Mouse (Mus musculus) hindbrain, embryonic 10.5 days (tissue): ENCODE measurements at regions not wholly inside any gene's neighbourhood (a gene's known extent, or its start where the extent isn't known, plus 50 kb on each side); places are given as distances from the start of the nearest gene placed in this dataset.

ENCODE experiments used
- DNase-seq: peaks from one replicate; pipeline ENCODE4 v3.0.0-alpha.2; 2017; ENCODE audit warnings: low spot score
- H3K27ac ChIP-seq: fragments of 300-500 bp; sonication (generic); 2 replicates; pipeline ENCODE4 v1.5.1; 2016; ENCODE audit warnings: mild to moderate bottlenecking, moderate library complexity
- H3K27me3 ChIP-seq: fragments of 300-500 bp; sonication (generic); 2 replicates; pipeline ENCODE4 v1.6.1; 2016; ENCODE audit warnings: mild to moderate bottlenecking; ENCODE audit not compliant: poor library complexity, insufficient read depth, severe bottlenecking
- H3K36me3 ChIP-seq: fragments of 300-500 bp; sonication (generic); 2 replicates; pipeline ENCODE4 v1.6.1; 2016; ENCODE audit warnings: mild to moderate bottlenecking, moderate library complexity
- H3K4me1 ChIP-seq: fragments of 300-500 bp; sonication (generic); replicated peaks from 2 replicates; pipeline ENCODE4 v1.6.1; 2016; ENCODE audit warnings: mild to moderate bottlenecking
- H3K4me3 ChIP-seq: fragments of 300-500 bp; sonication (generic); 2 replicates; pipeline ENCODE4 v1.5.1; 2016; ENCODE audit warnings: mild to moderate bottlenecking, moderate library complexity
- H3K9me3 ChIP-seq: fragments of 300-500 bp; sonication (generic); 2 replicates; pipeline ENCODE4 v1.6.1; 2016; ENCODE audit warnings: mild to moderate bottlenecking, moderate library complexity
- WGBS: fragments of 180-500 bp; shearing (Covaris S2); methylation state at CpG from one replicate; pipeline ENCODE4 v1.1.7; 2016; 5-methylcytosine and 5-hydroxymethylcytosine counted together

GRCm38 (mm10) chr4:31576982-31577579, 386.8 kb upstream of the Map3k7 start:
- no peaks in the 10 kb centered on the region for H3K36me3 ChIP-seq
- 44% methylated on average over 4 of the region's 4 CpGs for WGBS
- no peak overlapping the region for H3K27ac ChIP-seq
- no peak for DNase-seq
- H3K27me3 ChIP-seq, result no peaks in the 10 kb centered on the region; the same call in 1 of the 2 replicates
- 0 out of 2 replicates have a peak, but pooled peaks cover 3% of the 10 kb centered on the region for H3K4me1 ChIP-seq
- H3K4me3 ChIP-seq, result no peak overlapping the region
- no peaks in the 10 kb centered on the region for H3K9me3 ChIP-seq

GRCm38 (mm10) chr4:31583495-31583894, 380.4 kb upstream of the Map3k7 start:
- no peaks in the 10 kb centered on the region for H3K4me1 ChIP-seq
- no peak overlapping the region for H3K27ac ChIP-seq
- H3K4me3 ChIP-seq, result no peak overlapping the region
- H3K9me3 ChIP-seq, result no peaks in the 10 kb centered on the region
- no peaks in the 10 kb centered on the region for H3K27me3 ChIP-seq
- WGBS, result 89% methylated on average over 2 of the region's 2 CpGs
- DNase-seq, result no peak
- H3K36me3 ChIP-seq, result no peaks in the 10 kb centered on the region

- no peak overlapping the region for H3K27ac ChIP-seq
- no peak overlapping the region for H3K4me3 ChIP-seq
- no peak for DNase-seq
- WGBS, result 92% methylated on average over 3 of the region's 3 CpGs
- no peaks in the 10 kb centered on the region for H3K9me3 ChIP-seq
- no peaks in the 10 kb centered on the region for H3K27me3 ChIP-seq
- no peaks in the 10 kb centered on the region for H3K4me1 ChIP-seq
- H3K36me3 ChIP-seq, result no peaks in the 10 kb centered on the region
These were observed 379.7 kb upstream of the Map3k7 start for GRCm38 (mm10) chr4:31584171-31584570.

GRCm38 (mm10) chr4:31594089-31594488, 369.8 kb upstream of the Map3k7 start:
- 85% methylated on average over 1 of the region's 1 CpGs for WGBS
- Histone ChIP-seq H3K4me1 (no peaks in the 10 kb centered on the region), H3K36me3 (no peaks in the 10 kb centered on the region)

GRCm38 (mm10) chr4:31601536-31601935, 362.4 kb upstream of the Map3k7 start:
- no peaks in the 10 kb centered on the region for H3K9me3 ChIP-seq
- no peaks in the 10 kb centered on the region for H3K36me3 ChIP-seq
- H3K27me3 ChIP-seq, result no peaks in the 10 kb centered on the region
- WGBS, result 88% methylated on average over 8 of the region's 8 CpGs
- H3K4me3 ChIP-seq, result no peak overlapping the region
- no peaks in the 10 kb centered on the region for H3K4me1 ChIP-seq
- no peak for DNase-seq
- H3K27ac ChIP-seq, result no peak overlapping the region

More at GRCm38 (mm10) chr4:31594089-31594488, 369.8 kb upstream of the Map3k7 start:
- H3K27me3 ChIP-seq, result no peaks in the 10 kb centered on the region
- no peak overlapping the region for H3K4me3 ChIP-seq
- H3K9me3 ChIP-seq, result no peaks in the 10 kb centered on the region
- no peak overlapping the region for H3K27ac ChIP-seq
- no peak for DNase-seq

- Histone ChIP-seq H3K4me1 (no peaks in the 10 kb centered on the region), H3K27me3 (no peaks in the 10 kb centered on the region), H3K36me3 (no peaks in the 10 kb centered on the region), H3K9me3 (no peaks in the 10 kb centered on the region), H3K4me3 (no peak overlapping the region), H3K27ac (no peak overlapping the region)
- WGBS, result 96% methylated on average over 2 of the region's 2 CpGs
- no peak for DNase-seq
These were observed 360.1 kb upstream of the Map3k7 start for GRCm38 (mm10) chr4:31603776-31604175.

GRCm38 (mm10) chr4:31608811-31609210, 355.1 kb upstream of the Map3k7 start:
- Histone ChIP-seq H3K27ac (no peak overlapping the region), H3K4me3 (no peak overlapping the region), H3K36me3 (no peaks in the 10 kb centered on the region), H3K9me3 (no peaks in the 10 kb centered on the region), H3K4me1 (peaks cover 18% of the 10 kb centered on the region), H3K27me3 (no peaks in the 10 kb centered on the region)
- DNase-seq, result no peak
- WGBS, result 88% methylated on average over 8 of the region's 8 CpGs

- Histone ChIP-seq H3K9me3 (no peaks in the 10 kb centered on the region), H3K4me3 (no peak overlapping the region), H3K36me3 (no peaks in the 10 kb centered on the region), H3K4me1 (peaks cover 18% of the 10 kb centered on the region), H3K27ac (no peak overlapping the region), H3K27me3 (no peaks in the 10 kb centered on the region)
- no peak for DNase-seq
- 87% methylated on average over 6 of the region's 6 CpGs for WGBS
These were observed 354.3 kb upstream of the Map3k7 start for GRCm38 (mm10) chr4:31609559-31609958.

GRCm38 (mm10) chr4:31612147-31612824, 351.6 kb upstream of the Map3k7 start:
- WGBS, result 35% methylated on average over 8 of the region's 8 CpGs
- Histone ChIP-seq H3K27me3 (no peaks in the 10 kb centered on the region), H3K27ac (peak overlapping the region; percentile 80), H3K36me3 (no peaks in the 10 kb centered on the region), H3K4me3 (no peak overlapping the region), H3K9me3 (no peaks in the 10 kb centered on the region), H3K4me1 (peaks cover 18% of the 10 kb centered on the region)
- peak; percentile 29 for DNase-seq

GRCm38 (mm10) chr4:31612825-31613514, 350.9 kb upstream of the Map3k7 start:
- no peaks in the 10 kb centered on the region for H3K36me3 ChIP-seq
- H3K4me3 ChIP-seq, result no peak overlapping the region
- H3K4me1 ChIP-seq, result peaks cover 22% of the 10 kb centered on the region
- H3K9me3 ChIP-seq, result no peaks in the 10 kb centered on the region
- whole genome bisulfite sequencing, result 69% methylated on average over 9 of the region's 9 CpGs
- DNase-seq, result no peak
- no peaks in the 10 kb centered on the region for H3K27me3 ChIP-seq
- H3K27ac ChIP-seq, result peak overlapping the region; percentile 80

GRCm38 (mm10) chr4:31617572-31617971, 346.3 kb upstream of the Map3k7 start:
- Histone ChIP-seq H3K4me1 (peaks cover 17% of the 10 kb centered on the region), H3K27ac (no peak overlapping the region)

GRCm38 (mm10) chr4:31618026-31618425, 345.9 kb upstream of the Map3k7 start:
- no peaks in the 10 kb centered on the region for H3K36me3 ChIP-seq
- WGBS, result 70% methylated on average over 4 of the region's 4 CpGs
- no peak overlapping the region for H3K27ac ChIP-seq
- no peaks in the 10 kb centered on the region for H3K27me3 ChIP-seq
- H3K4me1 ChIP-seq, result peaks cover 12% of the 10 kb centered on the region
- H3K9me3 ChIP-seq, result no peaks in the 10 kb centered on the region
- no peak overlapping the region for H3K4me3 ChIP-seq
- no peak for DNase-seq

More at GRCm38 (mm10) chr4:31617572-31617971, 346.3 kb upstream of the Map3k7 start:
- Histone ChIP-seq H3K27me3 (no peaks in the 10 kb centered on the region), H3K9me3 (no peaks in the 10 kb centered on the region), H3K4me3 (no peak overlapping the region), H3K36me3 (no peaks in the 10 kb centered on the region)
- DNase-seq, result no peak
- 79% methylated on average over 7 of the region's 7 CpGs for WGBS

- WGBS, result 88% methylated on average over 2 of the region's 2 CpGs
- H3K4me1 ChIP-seq, result 0 out of 2 replicates have a peak, but pooled peaks cover 4% of the 10 kb centered on the region
- H3K27me3 ChIP-seq, result no peaks in the 10 kb centered on the region; the same call in 1 of the 2 replicates
- H3K4me3 ChIP-seq, result no peak overlapping the region
- no peaks in the 10 kb centered on the region for H3K36me3 ChIP-seq
- H3K27ac ChIP-seq, result no peak overlapping the region
- H3K9me3 ChIP-seq, result no peaks in the 10 kb centered on the region
- DNase-seq, result no peak
These were observed 342.7 kb upstream of the Map3k7 start for GRCm38 (mm10) chr4:31621205-31621604.
